Mouse (Mus musculus) C2C12 (cell line): Measurements from ENCODE around the gene Bend3.

ENCODE experiments used
- CTCF ChIP-seq: IDR thresholded peaks from one replicate; pipeline ENCODE4 v1.5.1; 2011; ENCODE audit not compliant: control insufficient read depth, insufficient read depth, insufficient read length
- MAX ChIP-seq: IDR thresholded peaks from one replicate; pipeline ENCODE4 v1.6.1; 2011; ENCODE audit warnings: mild to moderate bottlenecking, control low read depth
- MYOG ChIP-seq: IDR thresholded peaks from one replicate; pipeline ENCODE4 v1.6.1; 2011; ENCODE audit not compliant: control insufficient read depth, insufficient read length; ENCODE audit errors: extremely low read depth
- USF1 ChIP-seq: IDR thresholded peaks from one replicate; pipeline ENCODE4 v1.6.1; 2011; ENCODE audit warnings: low read depth, mild to moderate bottlenecking, control low read depth, moderate library complexity

DNA sequence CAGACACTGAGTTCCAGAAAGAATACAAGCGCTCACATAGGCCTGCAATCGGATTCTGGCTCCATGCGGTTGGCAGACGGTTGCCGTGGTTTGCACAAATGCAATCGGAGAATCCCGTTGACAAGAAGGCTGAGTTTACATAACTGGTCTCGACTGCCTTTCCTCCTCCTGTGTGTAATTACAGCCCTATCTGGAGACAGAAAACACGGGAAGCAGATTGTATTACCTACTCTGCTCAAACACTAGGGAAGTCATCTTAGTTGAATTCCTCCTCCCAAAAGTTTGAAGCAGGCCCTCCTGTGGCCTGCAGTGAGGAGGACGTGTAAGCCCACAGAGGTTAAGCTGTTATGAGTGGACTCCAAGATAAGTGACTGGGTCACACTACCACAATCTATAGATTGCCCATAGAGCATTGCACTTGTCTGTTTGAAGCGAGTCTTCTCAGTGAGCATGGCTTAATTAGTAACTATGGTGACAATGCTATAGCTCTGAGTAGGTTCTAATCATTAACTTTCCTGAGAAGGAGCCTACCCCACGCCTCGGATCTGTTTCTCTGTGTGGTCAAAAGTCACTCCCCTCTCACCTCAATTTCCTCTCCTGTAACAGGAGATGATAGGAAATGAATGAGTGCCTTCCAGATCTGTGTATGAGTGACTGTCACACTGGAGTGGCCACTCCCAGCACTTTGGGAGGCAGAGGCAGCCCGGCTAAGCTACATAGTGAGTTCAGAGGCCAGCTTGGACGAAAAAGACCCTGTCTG is 37.5 kb upstream of the Bend3 start:
- TF ChIP-seq CTCF (no peak), USF1 (no peak), MAX (no peak), MYOG (no peak)
